Mouse (Mus musculus): ENCODE results near the gene Ms4a3.

The Ms4a3 gene

GRCm38 (mm10) chr19:11640732-11641131 lies at the start of gene Ms4a3:
Gene Ms4a3 (minus strand): TSS chr19:11640851.
- in situ Hi-C loops (cut with MboI) = no loop called here

GRCm38 (mm10) chr19:11661562-11661961 lies 20.9 kb upstream of the Ms4a3 start:
- in situ Hi-C loops (cut with MboI) = no loop called here

DNA sequence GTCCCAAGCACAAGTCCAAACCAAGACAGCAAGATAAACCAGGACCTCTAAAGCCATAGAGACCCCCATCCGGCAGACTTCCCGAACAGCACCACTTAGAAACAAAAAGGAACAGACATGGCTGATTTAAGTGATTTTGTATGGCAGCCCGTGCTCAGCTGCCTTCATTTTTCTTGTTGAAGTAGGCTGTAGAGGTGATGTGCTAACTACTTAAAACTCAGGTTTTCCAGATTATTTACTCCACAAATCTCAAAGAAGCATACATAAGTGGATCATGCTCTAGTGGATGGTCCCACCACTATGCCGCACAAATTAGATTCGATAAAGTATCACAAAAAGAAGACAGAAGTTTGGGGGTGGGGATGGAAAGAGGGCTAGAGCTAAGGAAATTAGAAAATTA lies 19.8 kb upstream of the Ms4a3 start, which contains the start of gene Oosp2:
Gene Oosp2, minus strand, starts transcription at position 101 of the 400 bp plus-strand sequence.
- in situ Hi-C loops (cut with MboI) = no loop called here

GRCm38 (mm10) chr19:11659142-11659541 lies 18.5 kb upstream of the Ms4a3 start:
- in situ Hi-C loops (cut with MboI) = no loop called here

- in situ Hi-C loops (cut with MboI) = no loop called here
Measured at GRCm38 (mm10) chr19:11649564-11649963, 8.9 kb upstream of the Ms4a3 start.

DNA sequence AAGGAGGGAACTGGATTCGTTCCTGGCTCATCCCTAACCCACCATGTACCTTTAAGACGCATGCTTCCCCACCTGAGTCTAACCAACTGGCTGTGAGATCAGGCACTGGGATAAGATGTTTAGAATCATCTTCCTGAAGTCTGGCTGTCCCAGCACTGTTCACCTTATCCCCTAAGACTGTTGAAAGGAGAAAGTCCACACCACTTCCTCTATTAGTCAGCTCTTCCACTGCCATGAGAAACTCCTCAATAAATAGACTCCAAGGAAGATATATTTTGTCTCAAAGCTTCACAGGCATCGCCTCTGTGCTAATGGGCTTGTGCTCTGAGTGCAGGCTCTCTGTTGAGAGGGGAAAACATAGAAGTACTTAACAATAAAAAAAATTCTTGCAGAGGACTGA lies 5.5 kb upstream of the Ms4a3 start:
- in situ Hi-C loops (cut with MboI) = no loop called here

DNA sequence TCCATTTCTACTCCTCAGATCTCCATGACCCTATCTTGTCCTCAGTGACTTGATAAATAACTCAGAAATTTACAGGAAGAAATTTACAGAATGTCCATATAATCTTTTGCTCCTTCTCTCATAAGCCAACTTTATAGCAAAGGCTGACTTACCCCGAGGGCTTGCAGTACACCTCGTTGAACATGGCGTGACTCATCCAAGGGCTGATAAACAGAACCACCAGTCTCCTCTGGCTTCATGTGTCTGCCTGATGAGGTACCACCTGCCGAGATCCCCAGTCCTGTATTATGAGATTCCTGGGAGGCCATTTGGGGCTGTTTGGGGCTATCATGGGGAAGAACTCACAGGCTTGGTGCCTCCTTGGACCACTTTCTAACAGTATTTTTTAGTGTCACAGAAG lies 1.6 kb downstream of the Ms4a3 start:
- in situ Hi-C loops (cut with MboI) = no loop called here

- in situ Hi-C loops (cut with MboI) = no loop called here
Measured at GRCm38 (mm10) chr19:11635572-11635971, 5.1 kb downstream of the Ms4a3 start.

DNA sequence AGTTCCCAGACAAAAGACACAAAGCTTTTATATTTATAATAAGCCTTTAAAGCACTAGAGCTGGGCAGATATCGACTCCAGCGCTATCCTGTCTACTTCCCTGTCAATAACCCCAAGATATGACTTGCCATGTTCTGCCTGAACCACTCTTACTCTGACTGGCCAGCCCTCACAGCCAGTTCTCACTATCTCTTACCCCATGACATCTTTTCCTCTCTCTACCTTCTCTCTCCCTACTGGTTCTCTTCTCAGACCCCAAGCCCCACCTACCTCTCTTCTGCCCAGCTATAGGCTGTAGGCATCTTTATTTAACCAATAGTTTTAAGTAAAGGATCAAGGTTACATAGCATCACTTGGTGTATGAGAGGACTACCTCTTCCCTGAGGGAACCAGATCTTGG lies 6.3 kb downstream of the Ms4a3 start:
- in situ Hi-C loops (cut with MboI) = no loop called here

GRCm38 (mm10) chr19:11633732-11634131 lies 6.9 kb downstream of the Ms4a3 start:
- in situ Hi-C loops (cut with MboI) = no loop called here

DNA sequence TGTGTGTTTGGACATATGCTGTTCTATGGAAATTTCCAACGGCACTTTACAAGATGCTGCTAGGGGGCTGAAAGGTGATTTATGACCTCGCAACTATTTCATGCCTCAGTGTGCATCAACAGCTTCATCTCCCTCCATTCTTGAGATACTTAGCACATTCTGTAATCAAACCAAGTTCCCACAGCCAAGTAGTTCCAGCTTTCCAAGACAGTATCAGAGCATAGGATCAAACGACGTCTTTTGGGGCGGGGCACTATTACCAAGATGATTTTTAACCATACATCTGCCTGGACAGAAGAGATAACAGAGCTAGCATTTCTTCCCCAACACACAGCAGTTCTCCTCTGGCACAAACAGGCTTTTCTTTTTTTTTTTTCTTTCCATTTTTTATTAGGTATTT lies 15.4 kb downstream of the Ms4a3 start:
- in situ Hi-C loops (cut with MboI) = no loop called here

- in situ Hi-C loops (cut with MboI) = no loop called here
Measured at GRCm38 (mm10) chr19:11624800-11625199, 15.9 kb downstream of the Ms4a3 start.

DNA sequence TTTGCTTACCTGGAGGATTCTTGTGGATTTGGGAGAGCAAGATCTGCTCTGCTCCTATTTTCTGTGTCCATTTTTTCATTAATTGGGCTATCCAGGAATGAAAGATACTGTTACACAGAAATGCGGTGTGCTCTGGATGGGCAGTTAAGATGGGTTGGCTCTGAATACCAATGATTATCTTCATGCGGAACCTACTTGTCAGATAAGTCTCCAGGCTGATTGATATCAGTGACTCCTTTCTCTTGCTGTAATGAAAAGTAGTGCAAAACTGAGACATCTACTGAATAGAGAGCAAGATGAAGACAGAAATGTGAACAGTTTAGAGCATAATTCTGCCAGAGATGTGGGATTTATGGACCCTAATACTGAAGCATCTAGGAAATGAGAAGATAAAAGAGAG lies 17.1 kb downstream of the Ms4a3 start, which contains the start of gene Ms4a2:
Gene Ms4a2, minus strand, starts transcription at position 169 of the 400 bp plus-strand sequence.
- in situ Hi-C loops (cut with MboI) = no loop called here

DNA sequence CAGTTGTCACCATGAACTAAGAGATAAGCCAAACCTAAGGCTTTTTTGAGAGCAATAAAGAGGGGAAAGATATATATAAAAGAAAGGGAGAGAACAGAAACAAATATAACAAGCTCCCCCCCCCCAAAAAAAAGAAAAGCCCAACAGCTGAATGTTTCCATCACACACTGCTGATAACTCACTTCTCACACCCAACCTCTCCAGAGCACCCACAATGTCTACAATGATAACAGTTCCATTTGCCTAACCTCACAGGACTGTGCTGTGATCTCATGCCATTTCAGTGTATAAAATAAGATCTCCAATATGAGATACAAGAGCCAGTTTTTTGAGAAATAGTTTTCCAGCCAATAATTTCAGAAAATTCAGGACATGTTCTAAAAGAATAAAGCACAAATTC lies 22.7 kb downstream of the Ms4a3 start:
- in situ Hi-C loops (cut with MboI) = no loop called here

GRCm38 (mm10) chr19:11614805-11615204 lies 25.8 kb downstream of the Ms4a3 start:
- in situ Hi-C loops (cut with MboI) = no loop called here

DNA sequence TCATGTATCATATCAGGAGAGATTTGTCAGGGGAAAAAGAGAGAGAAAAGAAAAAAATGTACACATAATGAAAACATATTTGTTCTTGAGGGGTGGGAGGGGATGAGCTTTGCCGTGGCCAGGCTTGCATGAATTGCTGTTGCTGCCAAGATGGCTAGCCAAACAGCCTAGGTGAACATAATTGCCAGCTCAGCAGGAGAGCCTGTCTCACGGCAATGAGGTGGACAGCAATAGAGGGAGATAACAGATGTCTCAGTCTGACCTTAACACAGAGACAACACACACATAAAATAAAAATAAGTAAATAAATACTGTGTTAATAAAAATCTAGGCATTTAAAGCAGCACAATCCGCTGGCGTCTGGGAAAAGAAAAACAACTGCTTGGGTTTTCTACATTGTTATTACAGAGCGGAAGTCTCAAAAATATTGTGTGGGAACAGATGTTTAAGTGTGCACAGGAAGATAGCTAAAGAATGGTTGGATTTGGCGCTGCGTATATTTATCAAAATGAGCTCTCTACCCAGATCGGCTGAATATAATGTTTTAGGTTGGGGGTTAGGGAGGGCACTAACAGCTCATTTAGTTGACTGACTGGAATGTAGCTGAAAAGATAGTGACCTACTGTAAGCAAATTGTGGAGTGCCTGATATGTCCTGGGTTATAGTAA lies 26.7 kb downstream of the Ms4a3 start:
- in situ Hi-C loops (cut with MboI) = no loop called here

GRCm38 (mm10) chr19:11613084-11613483 lies 27.6 kb downstream of the Ms4a3 start:
- in situ Hi-C loops (cut with MboI) = no loop called here

GRCm38 (mm10) chr19:11612293-11612692 lies 28.4 kb downstream of the Ms4a3 start:
- in situ Hi-C loops (cut with MboI) = no loop called here

GRCm38 (mm10) chr19:11611541-11611945 lies 29.1 kb downstream of the Ms4a3 start:
- in situ Hi-C loops (cut with MboI) = no loop called here

- in situ Hi-C loops (cut with MboI) = loop anchor here (5.0 to 10.0 kb wide), 2 partner anchors 159 to 423 kb away; no protein-coding TSS in a partner anchor
Measured at GRCm38 (mm10) chr19:11608172-11608571, 32.5 kb downstream of the Ms4a3 start.

DNA sequence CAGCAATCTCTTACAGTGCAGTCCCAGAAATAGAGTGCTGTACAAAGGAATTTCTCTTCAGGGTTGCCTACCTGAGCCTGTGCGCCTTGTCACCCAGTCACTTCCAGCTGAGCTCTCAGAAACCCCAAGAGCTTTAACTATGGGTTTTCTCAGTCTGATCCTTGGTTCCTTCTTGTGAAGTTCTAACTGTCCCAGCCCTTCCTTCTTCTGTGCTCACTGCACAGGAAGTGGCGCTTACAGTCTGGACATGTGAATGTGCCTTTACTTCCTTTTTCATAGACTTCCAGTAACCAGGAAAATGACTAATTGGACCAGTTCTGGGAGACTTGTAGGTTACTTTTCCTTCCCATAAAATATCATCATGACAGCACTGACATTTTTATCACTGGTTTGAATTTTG lies 36.0 kb downstream of the Ms4a3 start, which contains the start of gene Ms4a6d:
Gene Ms4a6d, minus strand, starts transcription at position 247 of the 400 bp plus-strand sequence.
- in situ Hi-C loops (cut with MboI) = loop anchor here (5.0 to 10.0 kb wide), 4 partner anchors 112 to 420 kb away; no protein-coding TSS in a partner anchor

DNA sequence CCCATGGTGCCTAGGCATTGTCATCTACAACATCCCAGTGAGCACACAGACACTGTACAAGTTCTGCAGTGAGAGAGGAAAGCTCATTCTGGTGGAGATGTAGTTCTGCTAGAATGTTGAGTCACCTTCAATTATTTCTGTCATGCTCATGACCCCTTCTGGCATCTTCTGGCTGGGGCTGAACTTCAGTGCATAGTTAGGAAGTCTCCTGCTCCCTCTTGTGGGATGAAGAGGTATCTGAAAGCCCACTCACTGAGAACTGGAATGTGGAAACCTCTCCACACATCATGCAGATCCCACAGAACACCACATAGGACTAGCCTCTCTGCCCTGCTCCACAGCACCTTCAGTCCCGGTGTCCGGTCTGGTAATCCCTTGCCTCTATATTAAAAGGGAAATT lies 38.6 kb downstream of the Ms4a3 start:
- in situ Hi-C loops (cut with MboI) = loop anchor here (5.0 to 10.0 kb wide), 3 partner anchors 110 to 417 kb away; no protein-coding TSS in a partner anchor

DNA sequence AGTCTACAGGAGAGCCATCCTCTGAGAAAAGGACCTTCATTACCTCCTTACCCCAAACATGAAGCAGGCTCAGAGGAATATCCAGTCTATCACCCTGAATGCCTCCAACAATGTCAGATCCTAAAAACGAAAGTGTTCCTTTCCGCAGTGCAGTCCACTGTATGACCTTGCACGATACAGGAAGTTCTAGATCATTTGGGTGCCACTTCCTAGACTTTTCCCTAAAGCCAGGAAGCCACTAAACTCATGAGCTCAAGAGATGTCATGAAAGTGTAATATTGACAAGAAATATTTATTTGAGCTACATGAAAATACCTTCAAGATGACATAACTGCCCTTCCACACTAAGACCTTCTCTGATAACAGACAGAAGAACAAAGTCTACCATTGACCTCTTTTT lies 39.3 kb downstream of the Ms4a3 start:
- in situ Hi-C loops (cut with MboI) = loop anchor here (5.0 to 10.0 kb wide), 3 partner anchors 109 to 417 kb away; no protein-coding TSS in a partner anchor
